Mouse (Mus musculus): ENCODE measurements around the gene Ing5. TPM values are rescaled to one million over a fixed set of nuclear protein-coding genes. Genes with fewer than 3 reads are reported as not detected.

Ing5 gene
- polyA plus RNA-seq, 1 experiment from 2014 or later, result 9.6 TPM

GRCm38 (mm10) chr1:93767600-93767999 is 36.2 kb upstream of the Ing5 start:
- no peaks in the 10 kb centered on the region for H3K9me3 ChIP-seq (ENCODE audit: control insufficient read depth, low read length)
- ATAC-seq (ENCODE audit: low FRiP score, low TSS enrichment) (no peak), DNase-seq (no peak)
- 95% methylated on average over 6 of the region's 6 CpGs for WGBS
- peaks cover 18% of the 10 kb centered on the region for H3K36me3 ChIP-seq (ENCODE audit: control insufficient read depth, insufficient read depth, low read length)
- no peaks in the 10 kb centered on the region for H3K4me1 ChIP-seq (ENCODE audit: control insufficient read depth, insufficient read depth, low read length)
- H3K27ac ChIP-seq (replicated peaks; ENCODE audit: low read depth, low read length), result no peak overlapping the region
- no peak overlapping the region for H3K9ac ChIP-seq (replicated peaks; ENCODE audit: low read length)
- H3K4me3 ChIP-seq (replicated peaks; ENCODE audit: low read depth, low read length), result no peak overlapping the region
- no peak overlapping the region for H3K4me2 ChIP-seq (ENCODE audit: low read length)
- H3K27me3 ChIP-seq (ENCODE audit: control insufficient read depth, insufficient read depth, low read length), result no peaks in the 10 kb centered on the region

GRCm38 (mm10) chr1:93769901-93770300 is 33.9 kb upstream of the Ing5 start:
- 96% methylated on average over 3 of the region's 3 CpGs for WGBS
- DNase-seq (no peak), ATAC-seq (ENCODE audit: low FRiP score, low TSS enrichment) (no peak)
- Histone ChIP-seq H3K27ac (replicated peaks; ENCODE audit: low read depth, low read length) (no peak overlapping the region), H3K4me3 (replicated peaks; ENCODE audit: low read depth, low read length) (no peak overlapping the region), H3K4me2 (ENCODE audit: low read length) (no peak overlapping the region), H3K9me3 (ENCODE audit: control insufficient read depth, low read length) (no peaks in the 10 kb centered on the region), H3K27me3 (ENCODE audit: control insufficient read depth, insufficient read depth, low read length) (no peaks in the 10 kb centered on the region), H3K4me1 (ENCODE audit: control insufficient read depth, insufficient read depth, low read length) (no peaks in the 10 kb centered on the region), H3K9ac (replicated peaks; ENCODE audit: low read length) (no peak overlapping the region), H3K36me3 (ENCODE audit: control insufficient read depth, insufficient read depth, low read length) (peaks cover 36% of the 10 kb centered on the region)

- no peak overlapping the region for H3K4me2 ChIP-seq (ENCODE audit: low read length)
- DNase-seq (no peak), ATAC-seq (ENCODE audit: low FRiP score, low TSS enrichment) (no peak)
- H3K4me3 ChIP-seq (replicated peaks; ENCODE audit: low read depth, low read length), result no peak overlapping the region
- H3K36me3 ChIP-seq (ENCODE audit: control insufficient read depth, insufficient read depth, low read length), result peaks cover 77% of the 10 kb centered on the region
- no peaks in the 10 kb centered on the region for H3K4me1 ChIP-seq (ENCODE audit: control insufficient read depth, insufficient read depth, low read length)
- WGBS, result 85% methylated on average over 5 of the region's 5 CpGs
- no peaks in the 10 kb centered on the region for H3K27me3 ChIP-seq (ENCODE audit: control insufficient read depth, insufficient read depth, low read length)
- H3K9me3 ChIP-seq (ENCODE audit: control insufficient read depth, low read length), result no peaks in the 10 kb centered on the region
- H3K27ac ChIP-seq (replicated peaks; ENCODE audit: low read depth, low read length), result no peak overlapping the region
- H3K9ac ChIP-seq (replicated peaks; ENCODE audit: low read length), result no peak overlapping the region
Observed at GRCm38 (mm10) chr1:93776686-93777085, 27.1 kb upstream of the Ing5 start.

GRCm38 (mm10) chr1:93786912-93787311 is 16.9 kb upstream of the Ing5 start:
- Histone ChIP-seq H3K27ac (replicated peaks; ENCODE audit: low read depth, low read length) (no peak overlapping the region), H3K9ac (replicated peaks; ENCODE audit: low read length) (no peak overlapping the region), H3K27me3 (ENCODE audit: control insufficient read depth, insufficient read depth, low read length) (no peaks in the 10 kb centered on the region), H3K4me1 (ENCODE audit: control insufficient read depth, insufficient read depth, low read length) (no peaks in the 10 kb centered on the region), H3K9me3 (ENCODE audit: control insufficient read depth, low read length) (no peaks in the 10 kb centered on the region), H3K4me3 (replicated peaks; ENCODE audit: low read depth, low read length) (no peak overlapping the region), H3K4me2 (ENCODE audit: low read length) (no peak overlapping the region), H3K36me3 (ENCODE audit: control insufficient read depth, insufficient read depth, low read length) (peaks cover 87% of the 10 kb centered on the region)
- no peak for DNase-seq
- ATAC-seq (ENCODE audit: low FRiP score, low TSS enrichment), result no peak
- 96% methylated on average over 2 of the region's 2 CpGs for WGBS

GRCm38 (mm10) chr1:93794526-93794925 is 9.2 kb upstream of the Ing5 start:
- Histone ChIP-seq H3K4me2 (ENCODE audit: low read length) (no peak overlapping the region), H3K36me3 (ENCODE audit: control insufficient read depth, insufficient read depth, low read length) (peaks cover 72% of the 10 kb centered on the region), H3K4me3 (replicated peaks; ENCODE audit: low read depth, low read length) (no peak overlapping the region), H3K9ac (replicated peaks; ENCODE audit: low read length) (no peak overlapping the region), H3K27ac (replicated peaks; ENCODE audit: low read depth, low read length) (no peak overlapping the region), H3K4me1 (ENCODE audit: control insufficient read depth, insufficient read depth, low read length) (no peaks in the 10 kb centered on the region), H3K9me3 (ENCODE audit: control insufficient read depth, low read length) (no peaks in the 10 kb centered on the region), H3K27me3 (ENCODE audit: control insufficient read depth, insufficient read depth, low read length) (no peaks in the 10 kb centered on the region)
- no peak for ATAC-seq (ENCODE audit: low FRiP score, low TSS enrichment)
- WGBS, result 96% methylated on average over 8 of the region's 8 CpGs
- no peak for DNase-seq

GRCm38 (mm10) chr1:93795886-93796285 is 7.9 kb upstream of the Ing5 start:
- H3K36me3 ChIP-seq (ENCODE audit: control insufficient read depth, insufficient read depth, low read length), result peaks cover 67% of the 10 kb centered on the region
- H3K4me2 ChIP-seq (ENCODE audit: low read length), result no peak overlapping the region
- H3K4me1 ChIP-seq (ENCODE audit: control insufficient read depth, insufficient read depth, low read length), result peaks cover 4% of the 10 kb centered on the region
- H3K27ac ChIP-seq (replicated peaks; ENCODE audit: low read depth, low read length), result no peak overlapping the region
- no peak overlapping the region for H3K9ac ChIP-seq (replicated peaks; ENCODE audit: low read length)
- ATAC-seq (ENCODE audit: low FRiP score, low TSS enrichment) (no peak), DNase-seq (no peak)
- 83% methylated on average over 8 of the region's 8 CpGs for WGBS
- no peaks in the 10 kb centered on the region for H3K9me3 ChIP-seq (ENCODE audit: control insufficient read depth, low read length)
- H3K27me3 ChIP-seq (ENCODE audit: control insufficient read depth, insufficient read depth, low read length), result no peaks in the 10 kb centered on the region
- no peak overlapping the region for H3K4me3 ChIP-seq (replicated peaks; ENCODE audit: low read depth, low read length)

- peaks cover 32% of the 10 kb centered on the region for H3K36me3 ChIP-seq (ENCODE audit: control insufficient read depth, insufficient read depth, low read length)
- DNase-seq (no peak), ATAC-seq (ENCODE audit: low FRiP score, low TSS enrichment) (no peak)
- peak overlapping the region; percentile 70 for H3K4me3 ChIP-seq (replicated peaks; ENCODE audit: low read depth, low read length)
- H3K27ac ChIP-seq (replicated peaks; ENCODE audit: low read depth, low read length), result 0 out of 2 replicates have a peak overlapping the region, but pooled peaks have one; percentile 63
- peak overlapping the region; percentile 93 for H3K4me2 ChIP-seq (ENCODE audit: low read length)
- no peaks in the 10 kb centered on the region for H3K27me3 ChIP-seq (ENCODE audit: control insufficient read depth, insufficient read depth, low read length)
- H3K9me3 ChIP-seq (ENCODE audit: control insufficient read depth, low read length), result no peaks in the 10 kb centered on the region
- H3K9ac ChIP-seq (replicated peaks; ENCODE audit: low read length), result peak overlapping the region; percentile 60
- peaks cover 21% of the 10 kb centered on the region for H3K4me1 ChIP-seq (ENCODE audit: control insufficient read depth, insufficient read depth, low read length)
- 80% methylated on average over 21 of the region's 21 CpGs for WGBS
Observed at GRCm38 (mm10) chr1:93800670-93801503, 2.9 kb upstream of the Ing5 start.

GRCm38 (mm10) chr1:93801741-93802238 is 2.0 kb upstream of the Ing5 start, which contains the start of gene Dtymk:
Gene Dtymk (minus strand): TSS chr1:93801934.
- H3K4me2 ChIP-seq (ENCODE audit: low read length), result peak within 1 kb of the TSS; percentile 93
- H3K9me3 ChIP-seq (ENCODE audit: control insufficient read depth, low read length), result no peaks in the 10 kb centered on the region
- ATAC-seq (ENCODE audit: low FRiP score, low TSS enrichment) (peak; percentile 62), DNase-seq (peak; percentile 98)
- no peaks in the 10 kb centered on the region for H3K27me3 ChIP-seq (ENCODE audit: control insufficient read depth, insufficient read depth, low read length)
- H3K4me3 ChIP-seq (replicated peaks; ENCODE audit: low read depth, low read length), result peak within 1 kb of the TSS; percentile 70
- under 1% methylated on average over 42 of the region's 42 CpGs for WGBS
- H3K27ac ChIP-seq (replicated peaks; ENCODE audit: low read depth, low read length), result peak within 1 kb of the TSS; percentile 70
- peak within 1 kb of the TSS; percentile 60 for H3K9ac ChIP-seq (replicated peaks; ENCODE audit: low read length)
- peaks cover 40% of the 10 kb centered on the region for H3K36me3 ChIP-seq (ENCODE audit: control insufficient read depth, insufficient read depth, low read length)
- H3K4me1 ChIP-seq (ENCODE audit: control insufficient read depth, insufficient read depth, low read length), result peaks cover 21% of the 10 kb centered on the region

- Histone ChIP-seq H3K4me2 (ENCODE audit: low read length) (peak overlapping the region; percentile 93), H3K36me3 (ENCODE audit: control insufficient read depth, insufficient read depth, low read length) (peaks cover 42% of the 10 kb centered on the region), H3K9ac (replicated peaks; ENCODE audit: low read length) (no peak overlapping the region), H3K9me3 (ENCODE audit: control insufficient read depth, low read length) (no peaks in the 10 kb centered on the region), H3K4me1 (ENCODE audit: control insufficient read depth, insufficient read depth, low read length) (peaks cover 21% of the 10 kb centered on the region), H3K27ac (replicated peaks; ENCODE audit: low read depth, low read length) (no peak overlapping the region), H3K27me3 (ENCODE audit: control insufficient read depth, insufficient read depth, low read length) (no peaks in the 10 kb centered on the region), H3K4me3 (replicated peaks; ENCODE audit: low read depth, low read length) (peak overlapping the region; percentile 75; the same call in 1 of the 2 replicates)
- 84% methylated on average over 5 of the region's 5 CpGs for WGBS
- ATAC-seq (ENCODE audit: low FRiP score, low TSS enrichment) (no peak), DNase-seq (no peak)
Observed at GRCm38 (mm10) chr1:93802771-93803170, 994 bp upstream of the Ing5 start.

Data from midbrain, embryonic 14.5 days (tissue).